Mouse (Mus musculus) limb, embryonic 13.5 days (tissue): ENCODE measurements around the gene Lypd6b. TPM values are rescaled to one million over a fixed set of nuclear protein-coding genes. Genes with fewer than 3 reads are reported as not detected.

Source experiments
- ATAC-seq: fragments of 200-750 bp; cut with Nextera tagmentation; 2 replicates; pipeline ENCODE4 v1.8.0; 2017; ENCODE audit warnings: low read depth, moderate number of reproducible peaks, moderate TSS enrichment; ENCODE audit not compliant: low FRiP score
- H3K27ac ChIP-seq: fragments of 300-500 bp; sonication (generic); 2 replicates; pipeline ENCODE4 v1.5.1; 2015; ENCODE audit warnings: inconsistent platforms, mild to moderate bottlenecking, moderate library complexity
- H3K27me3 ChIP-seq: fragments of 300-500 bp; sonication (generic); 2 replicates; pipeline ENCODE4 v1.6.1; 2015; ENCODE audit warnings: mild to moderate bottlenecking, inconsistent platforms
- H3K36me3 ChIP-seq: fragments of 300-500 bp; sonication (generic); 2 replicates; pipeline ENCODE4 v1.6.1; 2015; ENCODE audit warnings: inconsistent platforms, mild to moderate bottlenecking, moderate library complexity
- H3K4me1 ChIP-seq: fragments of 300-500 bp; sonication (generic); 2 replicates; pipeline ENCODE4 v1.6.1; 2015; ENCODE audit warnings: inconsistent platforms
- H3K4me2 ChIP-seq: fragments of 300-500 bp; sonication (generic); replicated peaks from 2 replicates; pipeline ENCODE4 v1.6.1; 2015; ENCODE audit warnings: inconsistent platforms, mild to moderate bottlenecking, moderate library complexity
- H3K4me3 ChIP-seq: fragments of 300-500 bp; sonication (generic); 2 replicates; pipeline ENCODE4 v1.5.1; 2015; ENCODE audit warnings: moderate library complexity, mild to moderate bottlenecking, inconsistent platforms
- H3K9ac ChIP-seq: fragments of 300-500 bp; sonication (generic); 2 replicates; pipeline ENCODE4 v1.6.1; 2015; ENCODE audit warnings: mild to moderate bottlenecking, inconsistent platforms
- H3K9me3 ChIP-seq: fragments of 300-500 bp; sonication (generic); 2 replicates; pipeline ENCODE4 v1.6.1; 2016; ENCODE audit warnings: inconsistent platforms
- WGBS: fragments of 180-500 bp; shearing (Covaris S2); methylation state at CpG from one replicate; pipeline ENCODE4 v1.1.7; 2015; 5-methylcytosine and 5-hydroxymethylcytosine counted together
- polyA plus RNA-seq: library from polyadenylated mRNA; unstranded; fragments of >200 nt; fragmentation: Nextera tagmentation; extraction: Ambion mirVana; gene quantifications from 2 replicates; pipeline ENCODE4 v1.2.1, GENCODE M21; 2015

Lypd6b gene
- polyA plus RNA-seq, 1 experiment from 2014 or later = 9.8 TPM

DNA sequence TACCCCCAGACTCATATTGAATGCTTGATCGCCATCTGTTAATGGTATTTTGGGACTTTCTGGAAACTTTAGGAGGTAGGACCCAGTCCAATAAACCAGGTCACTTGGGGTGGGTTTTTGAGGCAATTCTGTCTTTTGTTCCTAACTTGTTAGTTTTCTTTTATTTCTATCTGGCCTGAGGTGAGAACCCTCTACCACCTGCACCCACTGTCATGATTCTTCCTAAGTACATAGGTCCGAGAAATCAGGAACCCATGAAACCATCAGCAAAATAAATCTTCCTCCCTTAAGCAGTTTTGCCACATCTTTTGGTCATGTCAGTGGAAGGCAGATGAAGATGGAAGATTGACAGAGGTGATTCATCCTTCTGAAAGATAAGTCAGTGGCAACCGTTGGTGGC is 192.5 kb downstream of the Lypd6b start:
- Histone ChIP-seq H3K4me1 (no peaks in the 10 kb centered on the region), H3K27me3 (no peaks in the 10 kb centered on the region), H3K4me3 (no peak overlapping the region), H3K36me3 (no peaks in the 10 kb centered on the region), H3K27ac (no peak overlapping the region), H3K9me3 (no peaks in the 10 kb centered on the region), H3K4me2 (no peak overlapping the region), H3K9ac (no peak overlapping the region)
- no peak for ATAC-seq
- WGBS = 90% methylated on average over 3 of the region's 3 CpGs

DNA sequence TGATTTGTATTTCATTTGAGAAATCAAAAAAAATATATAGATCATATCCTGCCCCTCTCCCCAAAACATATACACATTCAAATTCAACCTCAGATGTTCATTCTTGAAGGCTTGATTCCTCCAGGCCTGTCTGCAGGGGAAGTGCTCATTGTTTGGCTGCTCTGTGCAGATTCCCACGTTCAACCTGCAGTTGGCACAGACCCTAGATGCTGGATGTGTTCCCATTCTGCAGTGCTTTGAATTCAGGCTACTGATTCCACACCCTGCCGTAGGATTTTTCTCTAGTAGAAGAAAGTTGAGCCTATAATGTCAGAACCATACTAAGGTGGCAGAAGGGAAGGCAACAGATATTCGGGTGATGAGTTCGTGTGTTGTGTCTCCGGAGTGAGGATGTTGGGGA is 195.5 kb downstream of the Lypd6b start:
- no peak for ATAC-seq

DNA sequence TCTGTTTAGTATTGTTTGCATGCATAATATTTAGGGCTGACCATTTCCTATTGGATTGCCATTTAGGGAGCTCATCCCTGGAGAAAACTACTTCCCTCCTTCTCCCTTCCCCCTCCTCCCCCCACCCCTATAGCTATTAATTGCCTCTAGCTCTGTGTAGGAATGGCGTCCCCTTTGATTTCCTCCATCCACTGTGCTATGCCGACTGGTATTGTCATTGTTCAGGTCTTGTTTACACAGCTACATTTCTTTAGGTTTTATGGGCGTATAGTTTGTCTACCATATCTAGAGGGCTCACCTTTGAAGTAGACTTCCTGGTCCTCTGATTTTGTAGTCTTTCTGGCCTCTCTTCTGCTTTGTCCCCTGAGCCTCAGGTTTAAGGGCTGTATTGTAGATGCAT is 197.3 kb downstream of the Lypd6b start:
- no peak overlapping the region for H3K27ac ChIP-seq
- H3K36me3 ChIP-seq = no peaks in the 10 kb centered on the region
- no peaks in the 10 kb centered on the region for H3K27me3 ChIP-seq
- 52% methylated on average over 3 of the region's 3 CpGs for WGBS
- H3K9ac ChIP-seq = no peak overlapping the region
- H3K4me2 ChIP-seq = no peak overlapping the region
- no peak overlapping the region for H3K4me3 ChIP-seq
- H3K9me3 ChIP-seq = no peaks in the 10 kb centered on the region
- no peak for ATAC-seq
- peaks cover 8% of the 10 kb centered on the region for H3K4me1 ChIP-seq

More for the DNA sequence above, 195.5 kb downstream of the Lypd6b start:
- no peaks in the 10 kb centered on the region for H3K27me3 ChIP-seq
- no peak overlapping the region for H3K4me2 ChIP-seq
- H3K4me3 ChIP-seq = no peak overlapping the region
- no peaks in the 10 kb centered on the region for H3K9me3 ChIP-seq
- no peak overlapping the region for H3K27ac ChIP-seq
- 73% methylated on average over 5 of the region's 5 CpGs for WGBS
- peaks cover 8% of the 10 kb centered on the region for H3K4me1 ChIP-seq
- H3K9ac ChIP-seq = no peak overlapping the region
- H3K36me3 ChIP-seq = no peaks in the 10 kb centered on the region

DNA sequence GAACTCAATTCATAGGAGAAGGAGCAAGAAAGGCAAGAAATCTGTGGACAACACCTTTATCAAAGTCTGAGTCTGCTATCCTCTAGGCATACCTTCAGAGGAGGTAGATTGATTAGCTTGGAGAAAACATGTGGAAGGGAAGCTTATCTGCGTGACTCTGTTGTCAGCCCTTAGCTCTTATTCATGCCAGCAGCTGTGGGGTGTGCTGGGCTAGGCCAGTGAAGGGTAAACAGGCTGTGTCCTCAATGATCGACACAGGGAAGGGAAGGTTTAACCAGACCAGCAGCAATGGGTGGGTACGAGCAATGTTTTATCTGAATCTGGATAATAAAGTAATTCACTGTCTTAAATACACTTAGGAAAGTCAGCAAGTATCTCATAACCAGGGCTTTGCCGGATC is 208.4 kb downstream of the Lypd6b start:
- Histone ChIP-seq H3K4me2 (no peak overlapping the region), H3K27me3 (no peaks in the 10 kb centered on the region), H3K4me3 (no peak overlapping the region), H3K9ac (no peak overlapping the region), H3K9me3 (no peaks in the 10 kb centered on the region), H3K36me3 (no peaks in the 10 kb centered on the region), H3K27ac (no peak overlapping the region), H3K4me1 (no peaks in the 10 kb centered on the region)
- 80% methylated on average over 4 of the region's 4 CpGs for WGBS
- no peak for ATAC-seq

DNA sequence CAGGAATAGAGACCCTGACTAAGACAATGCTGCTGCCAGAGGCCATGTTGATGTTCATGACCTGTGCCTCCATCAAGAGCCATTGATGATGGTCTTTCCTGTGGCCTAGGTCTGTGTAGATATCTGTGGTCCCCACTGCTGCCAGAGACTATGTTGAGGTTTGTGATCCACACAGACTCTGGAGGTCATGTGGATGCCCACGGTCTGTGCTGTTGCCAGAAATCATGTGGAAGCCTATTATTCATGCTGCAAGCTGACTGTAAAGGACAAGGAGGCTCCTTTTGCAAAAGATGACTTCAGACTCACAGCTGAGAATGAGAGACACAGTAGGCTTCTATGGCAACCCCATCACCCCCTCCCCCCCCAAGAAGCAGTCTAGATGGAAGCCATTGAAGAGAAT is 209.7 kb downstream of the Lypd6b start:
- H3K27me3 ChIP-seq = no peaks in the 10 kb centered on the region
- H3K4me3 ChIP-seq = no peak overlapping the region
- no peaks in the 10 kb centered on the region for H3K9me3 ChIP-seq
- H3K9ac ChIP-seq = no peak overlapping the region
- H3K4me1 ChIP-seq = no peaks in the 10 kb centered on the region
- WGBS = 89% methylated on average over 1 of the region's 1 CpGs
- no peak overlapping the region for H3K27ac ChIP-seq
- no peak for ATAC-seq
- H3K36me3 ChIP-seq = no peaks in the 10 kb centered on the region
- H3K4me2 ChIP-seq = no peak overlapping the region

Other genes with a start within 250 kb of the Lypd6b start
- gene Kif5c, start 168.4 kb upstream of the Lypd6b start, polyA plus RNA-seq = 8.4 and 9.2 TPM in 2 replicates